Mouse (Mus musculus) spleen, postnatal 10 days (tissue): ENCODE results near the gene Hjurp.
"Not testable (repeated sequence)": the region's sequence is repeated elsewhere in the genome, so short reads cannot be mapped to it uniquely, and the experiment has no call there.

Source experiments
- DNase-seq, 2 experiments: peaks; one replicate each; pipeline ENCODE4 v3.0.0; 2021 to 2022; ENCODE audit warnings: low spot score in 2 of 2

The Hjurp gene

GRCm38 (mm10) chr1:88223591-88223990 is 53.8 kb downstream of the Hjurp start:
- DNase-seq = no peak

GRCm38 (mm10) chr1:88223011-88223515 is 54.4 kb downstream of the Hjurp start:
- not testable (repeated sequence) for DNase-seq

GRCm38 (mm10) chr1:88222216-88222615 is 55.2 kb downstream of the Hjurp start:
- DNase-seq = no peak

GRCm38 (mm10) chr1:88220336-88220735 is 57.1 kb downstream of the Hjurp start:
- peak in 1 of 2 experiments; percentile 14 for DNase-seq

- DNase-seq = no peak
Measured at GRCm38 (mm10) chr1:88219054-88219453, 58.4 kb downstream of the Hjurp start.

GRCm38 (mm10) chr1:88218591-88218990 is 58.8 kb downstream of the Hjurp start:
- DNase-seq = no peak

DNA sequence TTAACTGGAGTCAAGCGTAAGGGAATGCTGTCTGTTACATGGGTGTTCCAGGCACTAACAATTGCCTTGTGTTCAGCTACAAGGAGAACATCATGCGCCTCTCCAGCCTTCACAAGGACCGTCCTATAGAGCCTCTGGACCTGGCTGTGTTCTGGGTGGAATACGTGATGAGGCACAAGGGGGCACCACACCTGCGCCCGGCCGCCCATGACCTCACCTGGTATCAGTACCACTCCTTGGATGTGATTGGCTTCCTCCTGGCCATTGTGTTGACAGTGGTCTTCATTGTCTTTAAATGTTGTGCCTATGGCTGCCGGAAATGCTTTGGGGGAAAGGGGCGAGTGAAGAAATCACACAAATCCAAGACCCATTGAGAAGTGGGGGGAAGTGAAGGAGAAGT is 59.4 kb downstream of the Hjurp start:
- peak in 1 of 2 experiments; percentile 32 for DNase-seq

DNA sequence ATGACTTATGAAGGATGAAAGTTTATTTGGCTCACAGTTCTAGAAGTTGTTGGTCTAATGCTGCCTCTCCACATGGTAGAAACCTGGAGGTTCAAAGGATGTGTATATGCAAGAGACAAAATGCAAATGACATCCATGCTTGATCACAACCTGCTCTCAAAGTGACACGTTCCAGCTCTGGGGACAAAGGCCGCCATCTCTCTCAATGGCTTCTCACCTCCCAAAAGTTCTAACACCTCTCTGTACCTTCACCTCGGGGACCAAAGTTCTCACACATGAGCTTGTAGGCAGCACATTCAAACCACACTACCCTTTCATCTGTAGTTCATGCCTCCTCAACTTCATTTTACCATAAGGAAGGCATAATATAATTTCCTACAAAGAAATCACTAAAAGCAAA is 59.9 kb downstream of the Hjurp start:
- DNase-seq = no peak

- DNase-seq = no peak
Measured at GRCm38 (mm10) chr1:88217144-88217543, 60.3 kb downstream of the Hjurp start.

GRCm38 (mm10) chr1:88216551-88216950 is 60.9 kb downstream of the Hjurp start:
- DNase-seq = no peak

DNA sequence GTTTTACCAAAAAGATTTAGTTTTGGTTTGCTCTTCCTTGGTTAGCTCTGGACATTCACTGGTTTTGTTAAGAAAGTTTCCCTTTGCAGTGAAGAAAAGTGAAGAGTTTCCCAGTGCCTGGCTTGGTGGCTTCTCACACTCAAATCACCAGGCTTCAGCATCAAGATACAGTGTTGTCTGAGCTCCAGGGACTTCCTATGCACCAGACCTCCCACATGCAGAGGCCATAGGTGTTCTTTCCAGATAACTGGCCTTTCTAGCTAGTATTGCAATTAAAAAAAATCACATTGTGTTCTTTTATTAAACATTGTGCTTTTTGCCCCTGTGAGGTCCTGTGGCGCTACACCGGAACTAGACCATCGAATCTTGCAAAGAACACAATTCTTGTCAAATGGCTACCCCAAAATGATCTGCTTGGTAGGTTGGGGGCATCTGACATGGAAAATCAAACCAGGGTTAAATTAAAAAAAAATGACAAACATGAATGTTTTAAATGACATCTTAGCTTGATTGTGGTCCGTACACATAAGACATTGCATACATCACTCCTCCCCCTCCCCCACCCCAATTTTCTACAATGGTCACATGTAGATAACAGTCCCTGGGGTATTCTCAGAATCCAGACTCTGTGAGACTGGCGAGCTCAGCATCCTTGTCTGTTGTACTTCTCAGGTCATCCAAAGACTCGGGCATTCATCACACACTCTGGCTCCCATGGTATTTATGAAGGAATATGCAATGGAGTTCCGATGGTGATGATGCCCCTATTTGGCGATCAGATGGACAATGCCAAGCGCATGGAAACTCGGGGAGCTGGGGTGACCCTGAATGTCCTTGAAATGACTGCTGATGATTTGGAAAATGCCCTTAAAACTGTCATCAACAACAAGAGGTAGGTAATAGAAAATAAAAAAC is 61.7 kb downstream of the Hjurp start:
- no peak for DNase-seq

DNA sequence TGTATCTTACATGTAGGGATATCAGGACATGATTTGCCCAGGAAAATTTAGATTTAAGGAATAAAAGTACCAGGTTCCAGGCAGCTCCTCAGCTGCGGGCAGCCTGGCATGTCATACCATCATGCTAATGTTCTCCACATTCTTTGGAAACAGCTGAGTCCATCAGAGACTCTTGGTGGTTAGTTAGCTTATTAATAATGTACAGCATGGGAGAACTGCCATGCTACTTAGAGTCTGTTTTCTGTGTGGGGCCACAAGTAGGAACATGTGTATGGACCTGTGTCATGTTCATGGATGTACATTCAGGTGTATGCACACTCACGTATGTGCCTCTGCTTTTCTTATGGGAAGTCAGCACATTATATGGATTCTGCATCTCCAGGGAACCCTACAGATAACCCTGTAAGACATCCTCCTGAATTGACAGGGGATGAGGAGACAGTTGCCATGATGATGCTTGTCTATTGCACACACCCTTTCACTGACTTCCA is 62.9 kb downstream of the Hjurp start:
- no peak for DNase-seq

GRCm38 (mm10) chr1:88213766-88214461 is 63.5 kb downstream of the Hjurp start:
- DNase-seq = no peak

GRCm38 (mm10) chr1:88213061-88213460 is 64.4 kb downstream of the Hjurp start:
- DNase-seq = no peak
